Mouse (Mus musculus): ENCODE measurements around the gene Dennd1b. TPM values are rescaled to one million over a fixed set of nuclear protein-coding genes. Genes with fewer than 3 reads are reported as not detected.

The Dennd1b gene
- polyA plus RNA-seq, 1 experiment = 25.8 TPM

- Histone ChIP-seq H3K36me3 (ENCODE audit: control insufficient read depth, insufficient read depth, low read length, poor library complexity, severe bottlenecking) (no peaks in the 10 kb centered on the region), H3K9ac (ENCODE audit: low read depth, poor library complexity, severe bottlenecking) (no peak overlapping the region), H3K27me3 (ENCODE audit: control insufficient read depth, insufficient read depth, low read length, poor library complexity, severe bottlenecking) (no peaks in the 10 kb centered on the region), H3K4me3 (ENCODE audit: low read depth, low read length) (no peak overlapping the region), H3K27ac (ENCODE audit: insufficient read depth, low read length) (no peak overlapping the region), H3K9me3 (replicated peaks; ENCODE audit: control insufficient read depth, insufficient read depth, low read length, poor library complexity, severe bottlenecking) (no peaks in the 10 kb centered on the region), H3K4me1 (ENCODE audit: control insufficient read depth, insufficient read depth, low read length) (no peaks in the 10 kb centered on the region)
- TF ChIP-seq CTCF (IDR thresholded peaks at IDR 0.05; ENCODE audit: low read depth, low read length) (no peak), POLR2A (IDR thresholded peaks at IDR 0.05; ENCODE audit: insufficient read depth, low read length) (no peak), EP300 (IDR thresholded peaks at IDR 0.05; ENCODE audit: insufficient read depth, low read depth, low read length) (no peak)
Observed at GRCm38 (mm10) chr1:139215311-139215710, 252.1 kb downstream of the Dennd1b start.

GRCm38 (mm10) chr1:139223804-139224203, 260.6 kb downstream of the Dennd1b start:
- no peak overlapping the region for H3K9ac ChIP-seq (ENCODE audit: low read depth, poor library complexity, severe bottlenecking)
- no peaks in the 10 kb centered on the region for H3K9me3 ChIP-seq (replicated peaks; ENCODE audit: control insufficient read depth, insufficient read depth, low read length, poor library complexity, severe bottlenecking)
- TF ChIP-seq EP300 (IDR thresholded peaks at IDR 0.05; ENCODE audit: insufficient read depth, low read depth, low read length) = no peak
- no peak for TF ChIP-seq POLR2A (IDR thresholded peaks at IDR 0.05; ENCODE audit: insufficient read depth, low read length)
- no peak for TF ChIP-seq CTCF (IDR thresholded peaks at IDR 0.05; ENCODE audit: low read depth, low read length)
- no peak overlapping the region for H3K4me3 ChIP-seq (ENCODE audit: low read depth, low read length)
- H3K36me3 ChIP-seq (ENCODE audit: control insufficient read depth, insufficient read depth, low read length, poor library complexity, severe bottlenecking) = no peaks in the 10 kb centered on the region
- H3K27ac ChIP-seq (ENCODE audit: insufficient read depth, low read length) = no peak overlapping the region
- H3K27me3 ChIP-seq (ENCODE audit: control insufficient read depth, insufficient read depth, low read length, poor library complexity, severe bottlenecking) = peaks cover 1% of the 10 kb centered on the region; the same call in 1 of the 2 replicates
- H3K4me1 ChIP-seq (ENCODE audit: control insufficient read depth, insufficient read depth, low read length) = no peaks in the 10 kb centered on the region

- Histone ChIP-seq H3K36me3 (ENCODE audit: control insufficient read depth, insufficient read depth, low read length, poor library complexity, severe bottlenecking) (no peaks in the 10 kb centered on the region), H3K9ac (ENCODE audit: low read depth, poor library complexity, severe bottlenecking) (no peak overlapping the region), H3K27me3 (ENCODE audit: control insufficient read depth, insufficient read depth, low read length, poor library complexity, severe bottlenecking) (peaks cover 1% of the 10 kb centered on the region; the same call in 1 of the 2 replicates), H3K9me3 (replicated peaks; ENCODE audit: control insufficient read depth, insufficient read depth, low read length, poor library complexity, severe bottlenecking) (no peaks in the 10 kb centered on the region), H3K4me3 (ENCODE audit: low read depth, low read length) (no peak overlapping the region), H3K27ac (ENCODE audit: insufficient read depth, low read length) (no peak overlapping the region), H3K4me1 (ENCODE audit: control insufficient read depth, insufficient read depth, low read length) (no peaks in the 10 kb centered on the region)
- TF ChIP-seq EP300 (IDR thresholded peaks at IDR 0.05; ENCODE audit: insufficient read depth, low read depth, low read length) (no peak), POLR2A (IDR thresholded peaks at IDR 0.05; ENCODE audit: insufficient read depth, low read length) (no peak), CTCF (IDR thresholded peaks at IDR 0.05; ENCODE audit: low read depth, low read length) (no peak)
Observed at GRCm38 (mm10) chr1:139224309-139224949, 261.2 kb downstream of the Dennd1b start.

Other genes with a start within 250 kb of the Dennd1b start
- 0.43 and 0.48 TPM in 2 replicates for gene Lhx9, start 114.9 kb upstream of the Dennd1b start, polyA plus RNA-seq (2011; ENCODE audit: insufficient read depth, insufficient read length, low read depth, missing spikeins)
- gene 2310009B15Rik, start 106.6 kb upstream of the Dennd1b start, polyA plus RNA-seq (2011; ENCODE audit: insufficient read depth, insufficient read length, low read depth, missing spikeins) = 8.6 and 8.9 TPM in 2 replicates